Mouse (Mus musculus) heart, embryonic 12.5 days (tissue): ENCODE measurements around the gene Bace1. TPM values are rescaled to one million over a fixed set of nuclear protein-coding genes. Genes with fewer than 3 reads are reported as not detected.

ENCODE experiments used
- ATAC-seq: fragments of 200-750 bp; cut with Nextera tagmentation; 2 replicates; pipeline ENCODE4 v1.8.0; 2017; ENCODE audit warnings: moderate TSS enrichment, moderate library complexity; ENCODE audit not compliant: insufficient number of reproducible peaks, low FRiP score
- H3K27ac ChIP-seq: fragments of 300-500 bp; sonication (generic); 2 replicates; pipeline ENCODE4 v1.5.1; 2016; ENCODE audit warnings: mild to moderate bottlenecking, moderate library complexity; ENCODE audit not compliant: poor library complexity, severe bottlenecking
- H3K27me3 ChIP-seq: fragments of 300-500 bp; sonication (generic); replicated peaks from 2 replicates; pipeline ENCODE4 v1.6.1; 2016; ENCODE audit warnings: mild to moderate bottlenecking, moderate library complexity
- H3K36me3 ChIP-seq: fragments of 300-500 bp; sonication (generic); 2 replicates; pipeline ENCODE4 v1.6.1; 2016; ENCODE audit warnings: mild to moderate bottlenecking, moderate library complexity
- H3K4me1 ChIP-seq: fragments of 300-500 bp; sonication (generic); replicated peaks from 2 replicates; pipeline ENCODE4 v1.6.1; 2016; ENCODE audit warnings: mild to moderate bottlenecking
- H3K4me2 ChIP-seq: fragments of 300-500 bp; sonication (generic); 2 replicates; pipeline ENCODE4 v1.6.1; 2016; ENCODE audit warnings: mild to moderate bottlenecking, moderate library complexity
- H3K4me3 ChIP-seq: fragments of 300-500 bp; sonication (generic); 2 replicates; pipeline ENCODE4 v1.5.1; 2016; ENCODE audit warnings: mild to moderate bottlenecking
- H3K9ac ChIP-seq: fragments of 300-500 bp; sonication (generic); 2 replicates; pipeline ENCODE4 v1.6.1; 2016; ENCODE audit warnings: mild to moderate bottlenecking, moderate library complexity
- H3K9me3 ChIP-seq: fragments of 300-500 bp; sonication (generic); replicated peaks from 2 replicates; pipeline ENCODE4 v1.6.1; 2016; ENCODE audit warnings: mild to moderate bottlenecking, moderate library complexity
- WGBS: fragments of 180-500 bp; shearing (Covaris S2); methylation state at CpG from one replicate; pipeline ENCODE4 v1.1.7; 2016; 5-methylcytosine and 5-hydroxymethylcytosine counted together
- polyA plus RNA-seq: library from polyadenylated mRNA; unstranded; fragments of >200 nt; fragmentation: Nextera tagmentation; extraction: Ambion mirVana; gene quantifications from 2 replicates; pipeline ENCODE4 v1.2.1, GENCODE M21; 2016

Gene Bace1
- polyA plus RNA-seq, 1 experiment from 2014 or later, result 21.4 TPM

DNA sequence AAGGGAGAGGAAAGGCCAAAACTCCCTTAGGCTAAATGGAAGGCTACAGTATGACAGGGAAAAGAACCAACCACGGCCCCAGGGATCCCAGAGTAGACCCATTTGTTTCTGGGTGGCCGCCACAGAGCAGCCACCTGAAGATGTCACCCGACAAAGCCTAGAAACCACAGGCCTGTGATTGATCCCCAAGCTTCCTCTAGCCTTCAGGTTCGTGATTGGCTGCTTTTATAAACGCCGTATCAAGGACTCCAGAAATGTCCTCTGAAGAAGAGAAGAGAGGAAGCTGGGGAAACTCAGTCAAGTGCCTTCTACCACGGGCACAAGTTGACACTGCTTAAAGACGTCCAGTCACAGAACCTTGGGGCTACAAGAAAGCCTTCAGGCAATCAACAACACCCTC, 30.6 kb upstream of the Bace1 start:
- Histone ChIP-seq H3K9ac (no peak overlapping the region), H3K27me3 (no peaks in the 10 kb centered on the region), H3K27ac (no peak overlapping the region), H3K36me3 (peaks cover 34% of the 10 kb centered on the region), H3K4me2 (no peak overlapping the region), H3K4me3 (no peak overlapping the region), H3K9me3 (no peaks in the 10 kb centered on the region), H3K4me1 (no peaks in the 10 kb centered on the region)
- 81% methylated on average over 8 of the region's 8 CpGs for WGBS
- ATAC-seq, result no peak

DNA sequence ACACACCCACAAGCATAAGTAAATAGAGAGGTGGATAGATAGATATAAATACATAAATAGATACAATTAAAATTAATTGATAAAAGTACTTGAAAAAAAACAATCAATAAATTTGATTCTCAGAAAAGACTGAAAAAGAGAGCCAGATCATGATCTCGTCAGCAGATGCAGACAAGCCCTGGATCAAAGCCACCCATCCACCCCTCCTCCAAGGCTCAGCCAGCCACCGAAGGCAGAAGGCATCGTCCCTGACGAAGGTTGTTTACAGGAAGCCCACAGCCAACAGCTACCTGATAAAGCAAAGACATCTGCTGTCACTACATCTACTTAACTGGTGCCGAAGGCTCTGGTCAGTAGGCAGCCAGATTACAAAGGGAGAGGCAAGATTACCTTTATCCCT, 26.4 kb upstream of the Bace1 start:
- no peak overlapping the region for H3K9ac ChIP-seq
- 0 out of 2 replicates have a peak, but pooled peaks cover 5% of the 10 kb centered on the region for H3K4me1 ChIP-seq
- H3K9me3 ChIP-seq, result no peaks in the 10 kb centered on the region
- H3K27ac ChIP-seq, result no peak overlapping the region
- WGBS, result 35% methylated on average over 5 of the region's 5 CpGs
- no peaks in the 10 kb centered on the region for H3K27me3 ChIP-seq
- H3K36me3 ChIP-seq, result peaks cover 20% of the 10 kb centered on the region
- no peak overlapping the region for H3K4me3 ChIP-seq
- H3K4me2 ChIP-seq, result no peak overlapping the region
- no peak for ATAC-seq

DNA sequence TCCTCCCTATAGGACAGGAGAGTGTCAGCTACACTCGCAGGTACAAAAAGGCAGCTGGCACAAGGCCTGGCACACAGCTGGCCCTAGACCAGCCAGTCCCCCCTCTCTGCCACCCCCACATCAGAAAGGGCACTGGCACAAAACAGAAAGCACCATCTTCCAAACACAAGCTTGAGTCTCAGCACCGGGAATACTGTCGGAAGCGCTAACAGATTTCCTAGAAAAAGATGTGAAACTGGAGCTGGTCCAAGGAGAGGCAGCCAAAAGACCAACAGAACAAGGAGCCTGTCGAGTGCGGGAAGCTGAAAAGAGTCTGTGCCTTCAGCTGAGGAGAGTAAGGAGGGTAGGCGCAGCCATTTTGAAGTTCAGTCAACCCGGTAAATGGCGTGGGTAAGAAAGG, 23.3 kb upstream of the Bace1 start:
- H3K4me1 ChIP-seq, result peaks cover 9% of the 10 kb centered on the region; the same call in 1 of the 2 replicates
- 88% methylated on average over 9 of the region's 9 CpGs for whole genome bisulfite sequencing
- H3K27me3 ChIP-seq, result no peaks in the 10 kb centered on the region
- no peak overlapping the region for H3K4me2 ChIP-seq
- no peaks in the 10 kb centered on the region for H3K9me3 ChIP-seq
- ATAC-seq, result no peak
- peaks cover 21% of the 10 kb centered on the region for H3K36me3 ChIP-seq
- H3K27ac ChIP-seq, result no peak overlapping the region
- H3K9ac ChIP-seq, result no peak overlapping the region
- no peak overlapping the region for H3K4me3 ChIP-seq

DNA sequence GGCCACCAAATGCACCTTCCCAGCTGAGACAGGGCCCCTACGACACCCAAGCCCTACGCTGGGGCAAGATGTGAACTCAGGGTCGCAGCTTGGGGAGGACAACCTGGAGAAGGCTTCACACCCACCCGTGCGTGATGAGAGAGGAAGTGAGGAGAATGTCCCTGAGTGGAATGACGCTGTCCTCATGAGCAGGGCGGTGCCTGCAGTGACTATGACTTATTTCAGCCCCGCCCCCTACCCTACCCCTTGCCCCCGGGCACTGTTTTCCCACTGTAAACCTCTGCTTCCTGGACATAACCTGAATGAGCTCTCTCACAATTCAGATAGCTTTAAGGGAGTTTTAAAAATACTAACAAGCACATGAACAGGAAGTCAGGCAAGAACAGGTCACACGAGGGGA, 22.9 kb upstream of the Bace1 start:
- Histone ChIP-seq H3K36me3 (peaks cover 21% of the 10 kb centered on the region), H3K27me3 (no peaks in the 10 kb centered on the region), H3K4me1 (peaks cover 11% of the 10 kb centered on the region; the same call in 1 of the 2 replicates), H3K9me3 (no peaks in the 10 kb centered on the region), H3K4me2 (no peak overlapping the region), H3K27ac (no peak overlapping the region), H3K9ac (no peak overlapping the region), H3K4me3 (no peak overlapping the region)
- 82% methylated on average over 10 of the region's 10 CpGs for WGBS
- 0 out of 2 replicates have a peak, but pooled peaks have one; percentile 45 for ATAC-seq

DNA sequence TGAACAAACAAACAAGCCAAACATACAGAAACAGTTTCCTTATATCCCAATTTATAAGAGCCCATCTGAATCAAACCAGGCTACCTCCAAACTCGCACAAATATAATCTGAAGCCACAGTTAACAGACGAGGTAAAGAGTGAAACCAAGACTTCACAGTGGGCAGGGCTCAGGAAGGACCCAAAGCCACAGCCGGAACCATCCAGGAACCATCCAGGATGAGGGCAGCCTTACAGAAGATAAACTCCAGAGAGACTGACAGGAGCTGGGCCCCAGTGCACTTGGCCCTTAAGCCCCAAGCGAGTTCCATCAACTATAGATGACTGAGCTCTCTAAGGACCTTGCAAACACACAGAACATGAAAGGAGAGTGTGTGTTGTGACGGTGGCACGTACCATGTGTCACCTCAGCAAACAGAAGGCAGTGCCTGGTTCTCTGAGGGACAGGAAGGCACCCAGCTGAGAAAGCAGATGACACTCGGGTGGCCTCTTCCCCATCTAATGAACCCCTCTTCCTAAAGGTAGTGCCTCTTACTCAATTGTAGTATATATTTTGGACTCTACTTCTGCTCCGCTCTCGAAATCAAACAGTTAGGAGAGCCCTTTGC, 19.9 kb upstream of the Bace1 start:
- no peak overlapping the region for H3K9ac ChIP-seq
- H3K4me2 ChIP-seq, result no peak overlapping the region
- H3K27ac ChIP-seq, result no peak overlapping the region
- 69% methylated on average over 9 of the region's 9 CpGs for WGBS
- H3K4me3 ChIP-seq, result no peak overlapping the region
- H3K36me3 ChIP-seq, result peaks cover 34% of the 10 kb centered on the region
- H3K27me3 ChIP-seq, result no peaks in the 10 kb centered on the region
- H3K4me1 ChIP-seq, result peaks cover 11% of the 10 kb centered on the region; the same call in 1 of the 2 replicates
- no peaks in the 10 kb centered on the region for H3K9me3 ChIP-seq
- no peak for ATAC-seq

DNA sequence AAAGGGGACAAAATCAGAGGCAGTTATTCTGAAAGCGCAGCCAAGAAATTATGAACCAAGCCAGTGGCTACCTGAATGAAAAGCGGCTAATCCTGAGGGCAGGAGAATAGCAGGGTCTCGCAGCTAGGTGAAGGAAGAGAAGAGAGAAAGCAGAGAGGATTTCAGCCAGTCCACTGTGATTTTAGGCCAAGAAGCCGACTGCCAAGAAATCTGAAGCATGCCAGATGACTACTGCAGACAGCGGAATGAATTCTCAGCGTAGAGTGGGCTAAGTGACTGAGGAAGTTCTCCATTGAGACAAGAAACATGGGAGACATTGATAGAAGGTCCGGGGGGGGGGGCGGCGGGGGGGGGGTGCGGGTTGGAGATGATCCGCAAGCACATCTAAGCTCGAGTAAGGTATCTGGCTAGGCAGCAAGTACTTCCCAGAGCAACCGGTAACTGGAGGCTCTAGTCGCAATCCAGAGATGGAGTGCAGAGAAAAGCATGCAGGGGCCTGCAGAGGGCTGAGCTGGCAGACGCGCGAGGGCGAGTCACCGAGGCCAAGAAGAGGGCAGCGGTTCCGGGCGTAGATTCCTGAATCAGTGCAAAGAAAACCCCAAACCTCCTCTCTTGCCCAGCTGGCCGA, 10.6 kb upstream of the Bace1 start:
- Histone ChIP-seq H3K4me3 (peak overlapping the region; percentile 67), H3K4me2 (peak overlapping the region; percentile 86)
- 6% methylated on average over 23 of the region's 23 CpGs for WGBS

DNA sequence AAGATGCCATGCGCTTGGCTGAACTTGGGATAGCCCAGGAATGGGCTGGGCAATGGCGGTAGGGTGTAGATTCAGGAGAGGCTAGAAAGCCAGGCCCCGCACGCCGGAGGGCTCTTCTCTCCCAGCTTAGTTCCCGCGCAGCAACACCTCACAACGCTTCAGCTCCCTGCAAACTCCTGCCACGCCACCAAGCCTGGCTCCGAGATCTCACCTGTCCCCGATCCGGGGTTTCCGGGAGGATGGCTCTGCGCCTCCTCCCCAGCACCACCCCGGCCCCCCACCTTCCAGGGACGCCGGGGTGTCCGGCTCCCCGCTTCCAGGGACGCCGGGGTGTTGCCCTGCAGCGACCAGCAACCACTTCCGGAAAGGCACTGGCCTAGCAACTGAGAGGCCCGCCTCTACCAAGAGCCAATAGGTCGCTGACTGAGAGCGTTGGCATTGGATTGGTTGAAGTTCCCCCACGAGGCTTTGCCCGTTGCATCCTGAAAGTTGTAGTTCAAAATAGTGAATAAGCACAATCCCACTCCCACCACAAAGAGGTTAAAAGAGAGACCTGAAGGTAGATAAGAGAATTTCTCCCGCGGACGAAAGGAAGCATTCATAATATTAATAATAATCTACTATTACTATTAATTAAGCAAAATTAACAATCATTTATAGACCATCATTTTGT, 10.0 kb upstream of the Bace1 start, which contains the start of gene Cep164:
TSS of gene Cep164 (minus strand) at position 401 of the 673 bp plus-strand sequence.
- Histone ChIP-seq H3K9ac (peak within 1 kb of the TSS; percentile 72), H3K4me2 (peak within 1 kb of the TSS; percentile 86), H3K27me3 (no peaks in the 10 kb centered on the region), H3K27ac (peak within 1 kb of the TSS; percentile 75), H3K4me3 (peak within 1 kb of the TSS; percentile 67), H3K36me3 (peaks cover 2% of the 10 kb centered on the region; the same call in 1 of the 2 replicates), H3K9me3 (peaks cover 3% of the 10 kb centered on the region; the same call in 1 of the 2 replicates), H3K4me1 (peaks cover 13% of the 10 kb centered on the region)
- ATAC-seq, result peak; percentile 92
- under 1% methylated on average over 31 of the region's 31 CpGs for WGBS

More for the DNA sequence above, 10.6 kb upstream of the Bace1 start:
- H3K27me3 ChIP-seq, result no peaks in the 10 kb centered on the region
- H3K27ac ChIP-seq, result peak overlapping the region; percentile 75
- ATAC-seq, result peak; percentile 37
- H3K9ac ChIP-seq, result peak overlapping the region; percentile 72
- H3K36me3 ChIP-seq, result peaks cover 6% of the 10 kb centered on the region; the same call in 1 of the 2 replicates
- peaks cover 3% of the 10 kb centered on the region; the same call in 1 of the 2 replicates for H3K9me3 ChIP-seq
- H3K4me1 ChIP-seq, result peaks cover 13% of the 10 kb centered on the region

DNA sequence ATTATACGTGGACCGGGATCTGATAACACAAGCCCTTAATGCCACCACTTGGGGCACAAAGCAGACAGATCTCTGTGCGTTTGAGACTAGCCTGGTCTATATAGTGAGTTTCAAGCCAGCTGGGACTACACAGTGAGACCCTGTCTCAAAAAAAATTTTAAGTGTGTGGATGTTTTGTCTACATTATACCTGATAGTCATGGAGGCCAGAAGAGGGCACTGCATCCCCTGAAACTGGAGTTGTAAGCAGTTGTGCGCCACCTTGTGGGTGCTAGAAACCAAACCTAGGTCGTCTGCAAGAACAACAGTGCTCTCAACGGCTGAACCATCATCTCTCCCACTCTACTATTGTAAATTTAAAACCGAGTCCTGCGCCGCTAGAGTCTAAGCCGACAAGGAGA, 9.3 kb upstream of the Bace1 start:
- Histone ChIP-seq H3K4me1 (peaks cover 13% of the 10 kb centered on the region), H3K27ac (no peak overlapping the region), H3K36me3 (no peaks in the 10 kb centered on the region), H3K27me3 (no peaks in the 10 kb centered on the region), H3K4me3 (peak overlapping the region; percentile 67), H3K9me3 (peaks cover 3% of the 10 kb centered on the region; the same call in 1 of the 2 replicates), H3K4me2 (peak overlapping the region; percentile 86), H3K9ac (no peak overlapping the region)
- no peak; the same call in 1 of the 2 replicates for ATAC-seq
- WGBS, result 28% methylated on average over 10 of the region's 10 CpGs

DNA sequence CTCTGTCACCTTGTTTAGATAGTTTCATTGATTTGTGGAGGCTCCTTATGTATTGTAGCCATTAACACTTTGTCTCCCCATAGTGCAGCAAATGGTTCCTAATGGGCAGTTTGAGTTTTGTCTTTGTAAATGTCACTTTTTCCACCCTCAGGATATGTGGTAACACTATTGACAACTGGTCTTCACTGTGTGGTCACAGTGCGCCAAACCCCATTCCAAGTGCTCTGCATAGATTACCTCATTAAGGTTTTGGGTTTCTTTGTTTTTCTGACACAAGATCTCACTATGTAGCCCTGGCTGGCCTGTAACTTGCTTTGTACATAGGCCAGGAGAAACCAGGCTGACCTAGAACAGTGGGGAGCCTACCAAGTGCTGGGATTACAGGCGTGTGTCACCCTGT, 5.5 kb upstream of the Bace1 start:
- no peak for ATAC-seq
- Histone ChIP-seq H3K4me3 (no peak overlapping the region), H3K27me3 (no peaks in the 10 kb centered on the region), H3K4me1 (peaks cover under 1% of the 10 kb centered on the region; the same call in 1 of the 2 replicates), H3K4me2 (no peak overlapping the region), H3K36me3 (no peaks in the 10 kb centered on the region), H3K9me3 (peaks cover 3% of the 10 kb centered on the region; the same call in 1 of the 2 replicates), H3K27ac (no peak overlapping the region), H3K9ac (no peak overlapping the region)
- WGBS, result 86% methylated on average over 2 of the region's 2 CpGs

DNA sequence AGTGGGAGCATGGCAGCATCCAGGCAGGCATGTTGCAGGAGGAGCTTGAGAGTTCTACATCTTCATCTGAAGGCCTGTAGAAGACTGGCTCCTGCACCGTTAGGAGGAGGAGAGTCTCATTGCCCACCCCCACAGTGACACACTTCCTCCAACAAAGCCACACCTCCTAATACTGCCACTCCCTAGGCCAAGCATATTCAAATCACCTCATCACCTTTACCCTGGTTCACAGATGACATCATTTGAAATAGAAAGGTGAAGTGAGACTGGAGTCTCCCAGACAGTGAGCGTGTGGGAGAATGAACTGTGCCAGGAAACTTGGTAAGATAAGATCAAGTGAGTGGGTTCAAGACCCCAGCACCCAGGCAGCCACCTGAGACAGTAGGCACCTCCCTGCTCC, 4.9 kb upstream of the Bace1 start:
- Histone ChIP-seq H3K4me3 (no peak overlapping the region), H3K9me3 (peaks cover 3% of the 10 kb centered on the region; the same call in 1 of the 2 replicates), H3K27me3 (no peaks in the 10 kb centered on the region), H3K27ac (no peak overlapping the region), H3K4me2 (no peak overlapping the region), H3K4me1 (no peaks in the 10 kb centered on the region), H3K36me3 (no peaks in the 10 kb centered on the region), H3K9ac (no peak overlapping the region)
- no peak for ATAC-seq
- 79% methylated on average over 2 of the region's 2 CpGs for WGBS

DNA sequence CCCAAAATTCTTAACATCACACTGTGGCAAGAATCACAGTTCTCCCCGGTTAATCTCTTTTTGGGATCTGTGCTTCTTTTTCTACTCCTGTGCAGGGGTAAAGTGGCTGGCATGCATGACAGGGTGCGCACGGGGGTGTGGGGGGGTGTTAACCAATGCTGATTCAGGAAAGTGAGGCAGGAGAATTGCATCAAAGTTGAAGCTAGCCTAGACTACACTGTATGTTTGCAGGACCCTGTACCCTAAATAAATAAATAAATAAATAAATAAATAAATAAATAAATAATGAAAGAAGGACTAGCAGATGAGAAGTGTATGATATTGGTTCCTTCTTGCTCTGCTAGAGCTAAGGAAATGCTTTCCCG, 329 bp upstream of the Bace1 start:
- Histone ChIP-seq H3K9me3 (no peaks in the 10 kb centered on the region), H3K36me3 (no peaks in the 10 kb centered on the region), H3K27me3 (no peaks in the 10 kb centered on the region), H3K4me2 (peak overlapping the region; percentile 98), H3K4me1 (peaks cover 20% of the 10 kb centered on the region), H3K9ac (no peak overlapping the region), H3K4me3 (peak overlapping the region; percentile 92; the same call in 1 of the 2 replicates), H3K27ac (no peak overlapping the region)
- WGBS, result 15% methylated on average over 4 of the region's 4 CpGs
- no peak; the same call in 1 of the 2 replicates for ATAC-seq
